Mouse (Mus musculus) small intestine, adult 2 months (tissue): ENCODE measurements around the gene Krtap1-5.

Source experiments
- CTCF ChIP-seq: fragments of 200-500 bp; IDR thresholded peaks from 2 replicates; pipeline ENCODE4 v1.5.1; 2012; ENCODE audit warnings: low read depth, mild to moderate bottlenecking, control low read depth, inconsistent platforms, low read length, moderate library complexity, mixed read lengths; ENCODE audit not compliant: insufficient replicate concordance, insufficient read length; ENCODE audit errors: extremely low read depth
- POLR2A ChIP-seq: fragments of 200-500 bp; IDR thresholded peaks from 2 replicates; pipeline ENCODE4 v1.6.1; 2012; ENCODE audit warnings: low read depth, mild to moderate bottlenecking, control low read depth, inconsistent platforms, low read length, moderate library complexity

DNA sequence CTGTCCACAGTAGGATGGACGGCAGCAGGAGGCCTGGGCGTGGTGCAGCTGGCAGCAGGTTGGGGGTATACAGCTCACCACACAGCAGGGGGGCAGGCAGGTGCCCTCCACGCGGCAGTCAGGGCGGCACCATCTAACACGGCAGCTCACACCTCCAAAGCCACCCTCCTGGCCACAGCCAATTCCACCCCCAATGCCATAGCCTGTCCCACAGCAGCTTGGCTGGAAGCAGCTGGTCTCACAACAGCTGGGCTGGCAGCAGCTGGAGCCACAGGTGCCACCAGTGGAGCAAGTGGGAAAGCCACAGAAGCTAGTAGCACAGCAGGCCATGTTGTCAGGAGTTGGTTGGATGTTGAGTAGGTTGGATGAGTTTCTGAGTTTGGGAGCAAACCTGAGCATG lies at the start of gene Krtap1-5:
- TF ChIP-seq POLR2A (no peak), CTCF (no peak)
